Mouse (Mus musculus) megakaryocyte progenitor cell, adult 5-6 weeks (primary cell): ENCODE measurements at regions not wholly inside any gene's neighbourhood (a gene's known extent, or its start where the extent isn't known, plus 50 kb on each side); places are given as distances from the start of the nearest gene placed in this dataset.

Experiments used
- ATAC-seq: replicated peaks from 2 replicates; pipeline ENCODE4 v1.8.0; 2016; ENCODE audit warnings: mild to moderate bottlenecking, moderate TSS enrichment, inconsistent platforms; ENCODE audit not compliant: poor library complexity

DNA sequence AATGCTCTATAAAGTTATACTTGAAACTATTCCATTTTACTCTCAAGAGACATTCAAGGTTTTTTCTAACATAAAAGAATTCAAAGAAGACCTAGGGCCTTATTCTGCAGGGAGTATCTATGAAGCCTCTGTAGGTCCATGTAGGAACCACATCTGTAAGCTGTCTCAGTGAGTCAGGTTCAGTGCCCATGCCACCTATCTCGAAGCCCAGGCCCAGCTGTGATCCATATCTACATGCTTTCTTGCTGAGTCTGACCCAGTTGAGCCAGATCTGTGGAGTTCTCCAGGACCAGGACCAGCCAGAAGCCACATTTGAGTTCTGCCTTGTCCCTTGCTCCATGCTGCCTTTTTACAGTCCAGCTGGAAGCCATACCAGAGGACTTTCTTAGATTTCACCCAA is 142.2 kb upstream of the Bmp4 start:
- ATAC-seq: no peak

DNA sequence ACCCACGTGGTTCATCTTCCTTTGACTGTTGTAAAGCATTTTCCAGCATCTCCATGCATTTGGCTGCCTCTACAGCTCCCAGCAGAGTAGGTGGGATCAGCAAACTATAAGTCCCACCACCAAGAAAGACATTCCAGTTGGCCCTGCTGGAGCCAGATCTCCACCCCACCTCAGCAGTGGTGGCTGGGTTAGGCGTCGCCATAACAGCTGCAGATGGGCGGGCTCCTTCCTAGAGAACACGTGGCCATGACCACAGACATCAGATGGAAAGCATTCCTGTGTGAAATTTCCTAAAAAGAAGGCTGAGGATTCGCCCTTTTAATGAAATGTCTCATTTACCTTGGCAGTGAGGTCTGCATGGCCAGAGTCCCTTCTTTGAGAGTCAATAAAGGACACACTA is 140.0 kb upstream of the Bmp4 start:
- ATAC-seq: no peak

DNA sequence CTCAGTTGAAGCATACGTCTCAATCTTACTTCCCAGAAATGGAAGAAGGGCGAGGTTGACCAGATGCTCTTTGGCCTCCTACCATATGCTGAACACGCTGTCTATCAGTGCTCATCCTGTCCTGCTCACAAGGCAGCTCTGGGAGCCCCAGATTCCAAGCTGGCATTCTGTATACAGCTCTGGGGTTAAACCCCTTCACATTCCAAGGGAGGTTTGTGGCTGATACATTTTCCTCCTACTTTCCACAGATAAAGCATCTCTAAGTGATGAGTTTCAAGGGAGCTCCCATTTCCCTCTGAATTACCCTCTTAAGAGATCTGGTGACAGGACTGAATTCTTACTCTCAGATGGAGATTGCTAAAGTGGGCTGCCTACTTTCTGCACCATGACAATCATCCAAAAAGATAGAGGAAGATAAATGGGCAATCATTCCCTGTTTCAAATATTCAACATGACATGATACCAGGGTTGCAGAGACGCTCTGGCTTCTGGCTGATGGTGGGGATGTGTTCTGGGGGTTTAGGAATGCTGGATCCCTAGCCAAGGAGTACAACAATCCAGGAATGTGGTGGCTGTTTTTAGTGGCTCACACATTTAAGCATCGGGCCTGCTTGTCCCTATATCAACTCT is 138.7 kb upstream of the Bmp4 start:
- no peak for ATAC-seq

DNA sequence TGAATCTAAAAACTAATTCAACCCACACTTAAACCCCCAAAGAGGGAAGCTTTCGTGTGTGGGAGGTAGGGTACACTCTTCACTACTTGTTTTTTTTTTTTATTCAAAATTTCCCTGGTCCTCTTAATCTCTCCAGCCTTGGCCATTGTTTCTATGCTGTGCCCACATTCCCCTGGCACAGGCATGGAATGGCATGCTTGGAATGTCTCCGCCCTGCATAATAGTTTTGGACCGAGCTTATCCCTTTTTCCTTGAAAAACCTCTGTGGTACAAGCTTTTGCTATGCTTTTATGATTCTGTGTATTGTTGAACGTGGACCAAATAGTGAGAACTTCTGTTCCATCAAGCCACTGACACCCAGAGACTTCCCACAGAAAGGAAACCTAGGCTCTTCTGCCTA is 126.8 kb upstream of the Bmp4 start:
- ATAC-seq: no peak

DNA sequence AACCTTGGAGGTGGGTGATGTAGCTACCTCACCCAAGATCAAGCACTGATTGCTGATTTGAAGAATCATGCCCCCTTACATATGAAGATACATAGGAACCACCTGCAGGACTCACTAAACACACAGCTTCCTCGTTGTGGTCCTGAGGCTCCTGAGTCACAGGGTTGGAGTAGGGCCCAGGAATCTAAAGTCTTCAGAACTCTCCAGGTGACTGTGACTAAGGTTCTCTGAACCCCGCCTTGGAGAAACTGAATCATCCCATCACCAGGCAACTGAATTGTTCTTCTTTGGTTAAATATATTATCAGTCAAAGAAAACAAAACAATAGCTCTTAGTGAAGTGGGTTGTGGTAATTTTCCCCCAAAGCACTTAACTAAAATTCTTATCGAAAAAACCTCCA is 125.8 kb upstream of the Bmp4 start:
- ATAC-seq: no peak

DNA sequence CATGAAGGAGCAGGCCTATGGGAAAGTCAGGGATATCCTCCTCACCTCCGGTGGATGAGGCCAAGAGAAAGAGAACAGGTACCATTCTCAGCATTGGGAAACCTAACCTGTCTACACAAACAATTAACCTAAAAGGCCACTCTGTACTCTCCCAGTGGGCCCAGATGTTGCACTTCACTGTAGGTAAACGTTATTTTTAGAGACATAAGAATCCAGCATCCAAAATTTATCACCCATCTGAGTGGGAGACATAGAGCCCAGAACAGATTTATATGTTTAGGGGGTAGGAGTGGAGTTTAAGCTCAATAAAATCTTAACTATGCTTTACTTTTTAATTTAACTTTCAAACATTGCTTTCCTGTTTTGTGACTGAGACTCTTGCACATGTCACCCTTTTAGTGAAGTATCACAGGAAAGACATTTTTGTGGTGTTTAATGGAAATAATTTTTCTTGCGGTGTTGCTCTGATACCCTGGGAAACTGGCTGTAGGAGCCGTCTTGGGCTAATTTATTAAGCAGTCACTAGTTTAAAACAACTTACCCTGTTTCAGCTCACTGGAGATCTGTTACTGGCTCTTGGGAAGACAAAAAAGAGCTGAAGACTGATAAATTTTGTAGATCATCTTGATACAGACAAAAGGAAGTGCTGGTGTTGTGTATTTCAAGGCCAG is 123.9 kb upstream of the Bmp4 start:
- ATAC-seq: no peak

DNA sequence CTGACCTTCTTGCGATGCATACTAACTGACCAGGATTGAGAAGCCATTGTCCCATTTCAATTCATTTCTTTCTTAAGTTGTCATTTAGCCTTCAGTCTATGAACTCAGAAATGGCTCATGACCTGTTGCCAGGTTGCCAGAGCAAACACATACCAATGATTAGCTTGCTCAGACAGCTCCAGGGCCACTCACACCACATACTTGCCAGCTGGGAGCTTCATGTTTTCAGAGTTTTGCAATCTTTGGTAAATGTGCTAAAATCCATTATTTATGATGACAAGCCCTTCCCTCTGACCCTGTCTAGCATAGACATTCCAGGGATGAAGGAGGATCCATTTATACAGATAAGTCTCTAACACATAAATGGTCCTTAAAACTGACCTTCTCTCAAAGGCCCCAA is 121.6 kb upstream of the Bmp4 start:
- no peak for ATAC-seq

DNA sequence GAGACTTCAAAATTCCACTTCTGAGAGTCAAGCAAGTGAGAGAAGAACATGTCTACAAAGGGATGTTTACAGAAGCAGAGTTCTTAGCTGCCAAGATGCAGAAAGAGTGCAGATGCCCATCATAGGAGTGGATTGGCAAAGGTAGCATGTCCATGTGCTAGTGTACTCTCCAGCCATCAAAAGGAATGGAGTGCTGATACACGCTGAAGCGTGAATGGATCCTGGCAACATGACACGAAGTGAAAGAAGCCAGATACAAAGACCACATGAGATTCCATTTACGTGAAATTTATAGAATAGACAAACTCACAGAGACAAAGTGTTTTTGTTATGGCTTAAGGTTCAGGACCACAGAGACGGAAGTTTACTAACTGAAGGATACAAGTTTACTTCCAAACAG is 118.4 kb upstream of the Bmp4 start:
- no peak for ATAC-seq

DNA sequence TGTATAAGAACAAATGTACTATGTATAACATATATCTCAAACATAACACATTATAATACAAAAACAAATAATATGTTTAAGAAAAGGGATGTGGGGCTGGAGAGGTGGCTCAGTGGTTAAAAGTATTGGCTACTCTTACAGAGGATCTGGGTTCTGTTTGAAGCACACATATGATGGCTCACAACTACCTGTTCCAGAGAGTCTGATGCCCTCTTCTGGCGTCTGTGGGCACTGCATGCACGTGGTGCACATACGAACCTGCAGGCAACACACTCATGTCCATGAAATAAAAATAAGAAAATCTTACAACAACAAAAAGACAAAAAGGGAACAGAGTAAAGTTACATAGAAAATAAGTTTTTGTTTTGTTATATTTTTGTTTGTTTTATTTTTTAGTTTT is 114.8 kb upstream of the Bmp4 start:
- no peak for ATAC-seq

DNA sequence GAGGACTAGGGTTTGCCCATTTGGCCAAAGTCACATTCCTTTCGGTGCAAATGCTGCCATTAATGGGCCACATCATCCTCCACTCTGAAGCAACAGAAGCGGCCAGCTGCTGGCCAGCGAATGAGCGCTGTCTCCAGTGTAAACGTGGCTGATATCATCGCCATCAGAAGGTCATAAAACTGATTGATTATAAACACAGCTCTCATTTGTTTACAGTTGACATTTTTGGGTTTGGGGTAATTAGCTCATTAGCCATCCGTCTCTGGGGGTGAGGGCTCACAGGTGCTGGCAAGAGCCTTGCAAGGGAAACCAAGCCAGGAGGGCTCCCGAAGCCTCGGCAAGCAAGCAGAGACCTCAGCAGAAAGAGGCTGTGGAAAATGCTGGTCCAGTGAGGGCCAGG is 101.1 kb upstream of the Bmp4 start:
- ATAC-seq: no peak

DNA sequence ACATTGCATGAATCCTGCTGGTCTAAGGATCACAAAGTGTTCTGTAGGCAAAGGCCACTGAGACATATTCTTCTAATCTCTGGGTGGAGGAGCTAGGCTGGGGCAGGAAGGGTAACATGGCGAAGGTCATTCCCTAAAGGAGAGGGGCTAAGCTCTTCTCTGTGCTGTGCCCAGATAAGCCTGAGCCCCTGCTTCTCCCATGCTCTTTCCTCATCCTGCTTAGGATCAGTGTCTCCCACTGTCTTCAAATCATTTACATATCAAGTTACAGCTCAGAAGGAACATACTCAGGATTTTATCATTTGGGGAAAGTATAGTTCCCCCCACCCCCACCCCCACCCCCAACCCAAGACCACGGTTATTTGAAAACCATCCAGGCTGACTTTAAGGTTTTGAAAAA is 100.7 kb upstream of the Bmp4 start:
- no peak for ATAC-seq

DNA sequence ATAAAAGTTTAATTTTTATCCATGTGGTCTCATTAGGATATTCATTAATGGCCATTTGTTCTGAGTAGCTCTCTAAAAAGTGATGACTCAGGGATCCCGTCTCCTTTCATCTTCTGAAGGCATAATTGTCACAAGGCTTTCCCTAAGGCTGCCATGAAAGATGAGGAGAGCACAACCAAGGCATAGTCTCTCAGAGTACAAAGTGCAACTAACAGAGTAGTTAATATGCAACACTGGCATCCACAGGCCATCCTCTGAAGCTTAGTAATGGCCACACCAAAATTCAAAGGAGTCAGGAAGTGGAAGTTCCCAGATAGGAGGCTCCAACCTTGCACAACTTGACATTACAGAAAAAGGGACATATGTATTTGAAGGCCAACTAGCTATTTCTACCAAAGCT is 97.1 kb upstream of the Bmp4 start:
- ATAC-seq: no peak

DNA sequence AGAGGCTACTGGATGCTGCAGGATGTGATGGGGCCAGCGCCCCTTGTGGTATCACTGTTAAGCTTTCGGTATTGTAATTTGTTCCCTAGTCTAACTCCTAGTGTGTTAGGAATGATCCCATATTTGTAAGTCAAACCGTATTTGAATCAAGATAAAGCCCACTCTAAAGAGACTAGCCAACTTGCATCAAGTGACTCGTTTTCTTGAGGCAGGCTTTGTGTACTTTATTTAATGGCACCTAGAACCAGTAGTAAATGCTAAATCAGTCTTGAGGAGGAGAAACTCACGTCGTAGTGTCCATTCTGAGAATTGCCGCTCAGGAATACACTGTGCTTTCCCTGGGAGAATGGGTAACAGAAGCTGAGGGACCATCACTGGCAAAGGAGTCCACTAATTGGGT is 89.9 kb upstream of the Bmp4 start:
- ATAC-seq: no peak

DNA sequence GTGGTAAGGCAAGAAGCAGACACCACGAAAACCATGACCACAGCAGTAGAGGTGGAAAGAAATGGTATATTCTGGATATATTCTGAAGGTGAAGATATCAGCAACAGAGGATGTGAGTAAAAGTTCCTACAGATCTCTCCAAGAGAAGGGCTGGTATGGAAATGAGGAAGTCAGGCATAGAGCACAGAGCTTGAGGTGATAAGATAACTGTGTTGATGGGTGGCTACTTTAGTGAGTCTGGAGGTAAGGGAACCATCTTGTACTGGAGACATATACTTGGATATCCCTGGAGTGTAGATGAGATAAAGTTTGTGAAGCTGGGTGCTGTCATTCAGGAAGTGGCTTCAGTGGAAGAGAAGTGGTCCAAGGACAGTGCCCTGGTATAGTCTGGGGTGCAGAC is 85.5 kb upstream of the Bmp4 start:
- ATAC-seq: no peak

DNA sequence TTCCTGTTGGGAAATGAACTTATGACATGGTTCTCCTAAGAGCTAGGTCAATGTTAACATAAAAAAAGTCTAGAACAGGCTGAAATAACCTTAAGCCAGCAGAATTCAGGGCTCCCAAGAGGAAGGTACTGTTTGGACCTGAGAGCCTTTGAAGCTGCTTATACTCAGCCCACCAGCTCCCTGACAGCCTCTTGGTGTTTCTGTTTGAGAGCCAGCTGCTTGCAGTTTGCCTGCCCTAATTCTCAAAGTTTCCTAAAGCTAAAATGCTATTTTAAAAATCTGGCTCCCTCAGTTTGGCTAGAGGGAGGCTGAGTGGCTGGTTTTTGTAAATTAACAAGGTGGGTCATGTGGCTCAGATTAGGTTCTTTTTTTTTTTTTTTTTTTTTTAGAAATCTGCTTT is 72.5 kb upstream of the Bmp4 start:
- no peak for ATAC-seq

DNA sequence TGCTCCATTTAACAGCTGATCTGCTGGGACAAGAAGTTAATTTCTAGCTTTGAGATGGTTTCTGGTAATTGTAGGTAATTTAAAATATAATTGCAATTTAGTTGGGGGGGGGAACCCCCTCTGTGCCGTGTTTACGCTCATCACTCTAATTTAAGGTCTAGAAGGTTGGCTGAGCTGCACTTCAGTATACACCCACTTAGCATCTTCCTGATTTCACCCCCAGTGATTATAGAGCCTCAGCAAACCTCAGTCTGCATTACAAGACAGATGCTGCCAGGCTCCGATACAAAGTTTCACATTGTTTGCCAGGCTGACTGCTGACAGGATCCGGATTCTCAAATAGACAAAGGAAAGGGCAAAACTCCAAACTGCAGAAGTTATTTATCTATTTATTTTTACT is 71.5 kb upstream of the Bmp4 start:
- ATAC-seq: no peak

DNA sequence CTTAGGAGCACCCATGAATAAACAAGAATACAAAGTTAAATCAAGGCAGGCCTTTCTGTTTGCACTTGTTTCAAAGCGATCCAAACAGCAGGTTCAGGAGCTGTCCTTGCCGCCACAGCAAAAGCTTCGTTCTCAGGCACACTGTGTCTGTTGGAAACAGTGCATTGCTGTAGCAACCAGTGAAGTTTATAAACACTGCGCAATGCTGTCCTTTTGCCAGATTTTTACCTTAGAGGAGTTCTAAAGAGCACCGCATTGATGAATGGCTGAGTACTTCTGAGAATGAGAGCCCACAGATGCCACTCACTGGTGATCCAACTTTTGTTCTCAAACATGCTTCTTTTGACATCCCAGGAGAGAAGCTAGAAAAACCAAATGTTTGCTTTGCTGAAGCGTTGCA is 64.0 kb upstream of the Bmp4 start:
- ATAC-seq: no peak

DNA sequence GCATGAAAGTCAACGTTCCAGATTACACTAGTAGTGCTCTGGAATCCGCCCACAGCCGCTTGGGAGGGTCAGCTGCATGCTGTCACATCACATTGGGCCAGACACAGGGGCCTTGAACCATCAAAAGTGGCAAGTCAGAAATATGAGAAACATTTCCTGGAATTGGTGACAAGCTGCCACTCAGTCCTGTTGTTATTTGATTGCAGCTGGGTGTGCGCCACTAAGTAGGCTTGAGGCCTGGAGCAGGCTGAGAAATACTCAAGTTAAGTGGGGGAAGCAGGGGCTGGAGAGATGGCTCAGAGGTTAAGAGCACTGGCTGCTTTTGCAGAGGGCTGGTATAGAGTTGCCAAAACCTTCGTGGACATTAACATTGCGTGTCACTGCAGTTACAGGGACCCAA is 51.2 kb upstream of the Bmp4 start:
- no peak for ATAC-seq
